In the genomic region with DNA sequence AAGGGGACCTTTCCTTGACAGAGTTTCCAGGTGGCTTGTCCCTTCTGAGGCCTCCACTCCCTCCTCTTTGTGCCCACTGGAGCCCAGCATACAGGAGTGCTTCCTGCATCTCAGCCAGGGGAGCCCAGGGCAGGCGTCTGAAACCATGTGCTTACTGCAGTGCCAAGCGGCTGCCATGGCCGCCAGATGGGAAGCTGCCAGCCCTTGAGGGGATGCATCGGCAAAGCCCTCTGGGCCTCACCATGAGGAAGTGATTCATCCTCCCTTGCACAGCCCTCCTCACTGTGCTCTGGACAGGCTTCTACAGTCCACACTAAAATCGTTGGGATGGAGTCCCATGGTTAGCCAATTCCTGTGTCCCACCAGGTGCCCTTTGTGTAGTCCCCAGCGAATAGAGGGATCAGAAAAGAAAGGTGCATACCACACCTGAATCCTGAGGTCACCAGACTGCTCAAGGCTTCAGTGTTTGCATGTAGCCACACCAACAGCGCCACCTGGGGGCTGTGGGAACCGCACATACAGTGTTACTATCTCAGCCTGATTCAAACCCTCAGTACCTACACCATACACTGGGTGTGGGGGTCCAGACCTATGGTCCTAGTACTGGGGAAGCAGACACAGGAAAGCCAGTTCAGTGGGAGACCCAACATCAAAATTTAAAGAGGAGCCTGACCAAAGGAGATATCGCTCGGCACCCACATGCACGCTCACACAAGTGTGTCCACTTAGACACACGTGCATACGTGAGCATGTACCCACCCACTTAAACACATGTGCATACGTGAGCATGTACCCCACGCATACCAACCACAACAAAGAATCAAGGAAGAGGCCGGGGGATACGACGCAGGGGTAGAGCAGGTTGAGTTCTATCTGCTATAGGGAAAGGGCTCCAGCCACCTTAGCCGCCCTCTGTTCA, we compare ENCODE assay signal across 7 mouse cellular contexts. TPM values are rescaled to one million over a fixed set of nuclear protein-coding genes. Genes with fewer than 3 reads are reported as not detected.
DNase-seq lines count a peak whose midpoint lies in the region; ATAC-seq and TF ChIP-seq lines count a peak whose summit lies in the region.

No protein-coding gene starts in this region.

- H3K9me3 ChIP-seq in hindbrain, embryonic 15.5 days, result no peaks in the 10 kb centered on the region
- no peaks in the 10 kb centered on the region for H3K9me3 ChIP-seq in lung, postnatal 0 days (ENCODE audit: low read length)

- TF ChIP-seq POLR2A in lung, adult 2 months (IDR thresholded peaks at IDR 0.05; ENCODE audit: borderline replicate concordance, extremely low read depth, low read depth, low read length), result no peak

- DNase-seq in lung, adult 2 months, result peak; percentile 20
- no peak for DNase-seq in lung, postnatal 25 days (ENCODE audit: low spot score)
- DNase-seq in NIH3T3 (ENCODE audit: low read depth), result peak; percentile 72
- peak; percentile 82 to 87 for DNase-seq in cerebellum, postnatal 10 days
- DNase-seq in lung, postnatal 0 days (ENCODE audit: low spot score), result no peak
- peak; percentile 33 for DNase-seq in thymus, postnatal 25 days

- H3K27ac ChIP-seq in hindbrain, embryonic 15.5 days (replicated peaks), result no peak overlapping the region
- no peak overlapping the region for H3K27ac ChIP-seq in lung, postnatal 0 days (ENCODE audit: low read length)

- TF ChIP-seq EP300 in lung, postnatal 0 days (IDR thresholded peaks at IDR 0.05), result no peak

- peak; percentile 52 for TF ChIP-seq CTCF in lung, adult 2 months (IDR thresholded peaks at IDR 0.05; ENCODE audit: insufficient read depth, low read length)
- peak; percentile 63 for TF ChIP-seq CTCF in lung, postnatal 0 days (IDR thresholded peaks at IDR 0.05)

- H3K4me3 ChIP-seq in lung, adult 2 months (replicated peaks; ENCODE audit: extremely low read depth, low read depth, low read length), result no peak overlapping the region
- no peak overlapping the region for H3K4me3 ChIP-seq in hindbrain, embryonic 15.5 days
- H3K4me3 ChIP-seq in lung, postnatal 0 days (ENCODE audit: low read depth, low read length), result no peak overlapping the region

- H3K4me2 ChIP-seq in hindbrain, embryonic 15.5 days, result no peak overlapping the region
- H3K4me2 ChIP-seq in lung, postnatal 0 days (replicated peaks; ENCODE audit: low read depth, low read length), result no peak overlapping the region

- no peaks in the 10 kb centered on the region for H3K36me3 ChIP-seq in hindbrain, embryonic 15.5 days
- no peaks in the 10 kb centered on the region for H3K36me3 ChIP-seq in lung, postnatal 0 days (ENCODE audit: insufficient read depth, low read length)

- H3K9ac ChIP-seq in hindbrain, embryonic 15.5 days, result no peak overlapping the region
- H3K9ac ChIP-seq in lung, postnatal 0 days (replicated peaks; ENCODE audit: low read depth), result no peak overlapping the region

- peak; percentile 39; the same call in 1 of the 2 replicates for ATAC-seq in hindbrain, embryonic 15.5 days (ENCODE audit: low FRiP score, low read depth)
- no peak; the same call in 1 of the 2 replicates for ATAC-seq in lung, postnatal 0 days

- H3K4me1 ChIP-seq in lung, adult 2 months (ENCODE audit: control insufficient read depth, insufficient read depth, low read length), result no peaks in the 10 kb centered on the region
- H3K4me1 ChIP-seq in hindbrain, embryonic 15.5 days (replicated peaks), result no peaks in the 10 kb centered on the region; the same call in 1 of the 2 replicates
- no peaks in the 10 kb centered on the region for H3K4me1 ChIP-seq in lung, postnatal 0 days (ENCODE audit: insufficient read depth, low read depth, low read length)

- WGBS in lung, adult 2 months, result 71% methylated on average over 19 of the region's 19 CpGs
- 73% methylated on average over 19 of the region's 19 CpGs for WGBS in hindbrain, embryonic 15.5 days
- 70% methylated on average over 19 of the region's 19 CpGs for WGBS in lung, postnatal 0 days

- no peaks in the 10 kb centered on the region for H3K27me3 ChIP-seq in hindbrain, embryonic 15.5 days
- no peaks in the 10 kb centered on the region for H3K27me3 ChIP-seq in lung, postnatal 0 days (replicated peaks; ENCODE audit: insufficient read depth, low read length)

RNA-seq across cellular contexts. Expression of a gene that starts 27.5 kb away (rescaled TPM):
- 31.3 and 46.6 TPM in 2 replicates for polyA plus RNA-seq in lung, adult 2 months (2012; rRNA removed)
- polyA plus RNA-seq in hindbrain, embryonic 15.5 days (2015; fragmentation: Nextera tagmentation; extraction: Ambion mirVana), result 5.2 and 5.9 TPM in 2 replicates
- polyA plus RNA-seq in lung, postnatal 0 days (2015; fragmentation: Nextera tagmentation; extraction: Ambion mirVana), result 2.1 and 2.7 TPM in 2 replicates

Comparison
In these comparisons a context has a peak if more than half of its experiments do, and no peak if none do; other contexts are left out.
1. DNase-seq: peak in lung, adult 2 months (single experiment), NIH3T3 (single experiment), cerebellum, postnatal 10 days (2 of 2) and thymus, postnatal 25 days (single experiment); none in lung, postnatal 25 days (single experiment) and lung, postnatal 0 days (single experiment).